Mouse (Mus musculus): ENCODE results near the gene Palm2. TPM values are rescaled to one million over a fixed set of nuclear protein-coding genes. Genes with fewer than 3 reads are reported as not detected.
"Not testable (repeated sequence)": the region's sequence is repeated elsewhere in the genome, so short reads cannot be mapped to it uniquely, and the experiment has no call there.

The Palm2 gene
- total RNA-seq (2021): 10 to 100 TPM; 10.3 to 43.5 TPM
- long read RNA-seq, experiment 1: 0 reads
- long read RNA-seq, experiment 2, partial matches to known transcripts: 2 of 3 reads
- long read RNA-seq, experiment 2, other reads (novel, unspliced or antisense): 1 of 3 reads

DNA sequence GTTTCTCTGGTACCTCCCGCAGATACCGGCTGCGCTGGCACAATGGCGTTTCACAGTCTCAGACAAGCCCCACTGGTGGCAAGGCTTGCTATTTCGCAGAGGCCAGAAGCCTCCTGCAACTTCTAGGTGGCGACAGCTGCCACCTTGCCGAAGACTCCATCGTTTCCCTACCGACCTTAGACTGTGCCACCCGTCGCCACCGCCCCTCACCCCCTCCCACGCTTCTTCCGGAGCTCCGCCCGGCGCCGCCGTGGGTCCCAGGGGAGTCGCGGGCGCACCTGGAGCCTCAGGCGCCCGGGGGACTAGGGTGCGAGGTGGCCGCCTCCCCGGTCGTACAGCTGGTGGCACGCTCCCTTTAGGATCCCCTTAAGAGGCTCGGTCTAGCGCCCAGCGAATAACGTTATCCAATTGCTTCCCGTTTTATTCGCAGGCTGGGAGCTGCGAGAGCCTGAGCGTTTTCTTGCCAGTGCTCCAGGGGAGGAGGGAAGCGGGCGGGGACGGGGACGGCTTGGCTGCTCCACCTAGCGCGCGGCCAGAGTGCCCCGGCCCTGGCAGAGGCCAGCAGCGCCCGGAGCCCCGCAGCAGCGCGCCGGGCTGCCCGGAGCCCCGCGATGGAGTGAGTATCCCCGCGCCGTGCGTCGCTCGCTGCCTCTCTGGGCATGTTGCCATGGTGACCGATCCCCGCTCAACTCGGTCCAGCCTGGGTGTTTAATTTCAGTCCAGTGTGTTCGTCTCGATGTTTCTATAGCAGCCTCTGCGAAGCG, at the start of gene Palm2:
Gene Palm2, plus strand, starts transcription at position 307 of the 764 bp plus-strand sequence.
- DNase-seq (ENCODE audit: low spot score in 2 of 2): peak; percentile 34 to 39

DNA sequence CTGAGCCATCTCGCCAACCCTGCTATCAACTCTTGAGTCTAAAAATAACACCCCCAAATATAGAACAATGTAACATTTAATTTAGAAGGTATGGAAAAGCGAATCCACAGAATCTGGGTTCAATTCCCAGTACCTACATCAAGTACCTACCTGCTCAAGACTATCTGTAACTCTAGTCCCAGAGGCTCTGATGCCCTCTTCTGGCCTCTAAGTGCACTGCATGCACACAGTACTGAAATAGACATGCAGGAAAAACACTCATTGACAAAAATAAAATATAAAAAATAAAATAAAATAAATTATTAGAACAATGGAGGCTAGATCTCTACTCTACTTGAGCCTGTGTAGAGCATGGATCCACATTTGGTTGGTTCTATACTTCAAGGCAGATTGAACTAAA, 49.7 kb upstream of the Palm2 start:
- no peak for DNase-seq (ENCODE audit: low spot score in 2 of 2)

DNA sequence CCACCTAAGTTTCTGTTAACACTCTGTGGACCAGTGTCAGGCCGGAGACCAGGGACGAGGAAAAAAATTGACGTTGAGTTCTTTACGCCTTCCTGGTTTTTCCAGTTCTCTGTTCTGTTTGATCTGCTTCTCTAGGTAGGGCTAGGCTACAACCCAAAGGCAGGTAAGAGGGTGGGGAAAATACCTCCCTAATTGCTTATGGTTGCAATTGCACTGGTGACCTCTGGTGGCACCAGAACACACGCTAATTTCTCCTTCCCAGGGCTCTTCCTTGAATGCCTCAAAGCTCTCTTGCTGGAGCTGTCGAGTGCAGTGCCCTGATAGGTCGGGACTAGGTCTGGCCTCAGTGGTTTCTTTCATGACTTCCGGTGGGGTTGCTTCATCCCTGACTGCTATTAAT, 42.9 kb upstream of the Palm2 start:
- DNase-seq (ENCODE audit: low spot score in 2 of 2): no peak

DNA sequence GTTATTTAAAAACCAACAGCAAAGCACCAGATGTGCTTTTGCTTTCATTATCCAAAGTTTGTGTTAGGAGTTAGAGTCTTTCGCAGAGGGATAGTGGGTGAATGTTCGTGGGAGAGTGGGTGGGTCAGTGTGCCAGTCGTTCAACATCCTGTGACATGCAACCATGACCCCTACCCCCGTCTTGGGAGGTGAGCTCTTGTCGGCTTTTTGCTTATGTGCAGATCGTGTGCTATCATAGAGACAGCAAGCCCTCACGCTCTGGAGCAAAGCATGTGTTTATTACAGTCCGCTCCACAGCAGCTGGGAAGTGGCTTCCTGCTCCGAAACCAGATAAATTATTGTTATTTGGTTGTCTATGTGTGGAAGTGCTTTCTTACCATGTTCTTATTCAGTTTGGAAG, 37.6 kb upstream of the Palm2 start:
- no peak for DNase-seq (ENCODE audit: low spot score in 2 of 2)

DNA sequence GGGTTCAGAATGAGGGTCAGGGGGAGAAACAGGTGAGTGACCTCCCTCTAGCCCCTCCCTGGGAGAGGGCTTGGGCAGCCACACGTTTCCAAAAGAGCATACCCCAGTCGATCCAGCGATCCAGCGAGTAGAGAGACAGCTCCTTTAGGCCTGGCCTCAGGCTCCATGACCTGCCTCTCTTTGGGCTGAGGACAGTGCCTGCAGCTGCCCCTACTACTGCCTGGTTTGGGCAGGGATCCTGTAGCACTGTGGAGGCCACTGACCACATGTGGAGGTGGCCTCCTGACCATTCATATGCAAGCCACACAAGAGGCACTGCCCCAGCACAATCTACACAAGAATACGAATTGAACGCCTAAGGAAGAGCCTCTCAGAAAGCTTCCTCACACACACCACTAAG, 21.7 kb upstream of the Palm2 start:
- DNase-seq (ENCODE audit: low spot score in 2 of 2): not testable (repeated sequence)

DNA sequence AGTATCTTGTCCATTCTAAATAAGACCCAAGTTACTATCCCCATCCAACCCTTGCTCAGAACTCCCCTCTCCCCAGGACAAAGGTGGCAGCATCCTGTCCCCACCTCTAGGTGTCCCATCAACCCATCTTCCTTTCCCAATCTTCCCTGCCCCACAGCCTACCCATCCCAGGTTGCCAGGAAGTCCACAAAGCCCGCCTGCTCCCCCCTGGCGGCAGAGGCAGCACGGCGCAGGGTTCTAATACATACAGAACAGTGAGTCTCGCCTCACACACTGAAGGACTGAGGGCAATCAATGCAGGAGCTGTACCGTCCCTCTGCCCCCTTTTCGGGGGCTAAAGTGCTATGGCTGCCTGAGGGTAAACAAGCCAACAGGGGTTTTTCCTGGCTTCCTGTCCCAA, 21.0 kb upstream of the Palm2 start:
- no peak for DNase-seq (ENCODE audit: low spot score in 2 of 2)

DNA sequence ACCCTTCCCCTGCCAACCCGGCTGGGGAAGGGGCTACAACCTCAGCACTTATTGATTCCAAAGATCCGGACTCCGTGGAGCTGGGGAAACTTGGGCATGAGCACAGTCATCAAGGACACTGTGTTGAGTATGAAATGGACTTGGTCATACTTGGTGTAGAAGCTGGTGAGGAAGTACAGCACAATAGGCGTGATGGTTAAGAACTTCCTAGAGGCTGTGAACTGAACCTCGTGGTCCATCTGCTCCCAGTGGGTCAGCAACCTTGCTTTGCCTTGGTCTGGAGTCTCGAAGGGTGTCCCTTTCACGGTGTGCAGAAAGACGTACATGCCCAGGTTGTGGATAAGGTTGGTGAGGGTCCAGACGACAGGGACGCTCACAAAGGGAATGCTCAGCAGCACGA, 20.4 kb upstream of the Palm2 start:
- DNase-seq (ENCODE audit: low spot score in 2 of 2): not testable (repeated sequence)

DNA sequence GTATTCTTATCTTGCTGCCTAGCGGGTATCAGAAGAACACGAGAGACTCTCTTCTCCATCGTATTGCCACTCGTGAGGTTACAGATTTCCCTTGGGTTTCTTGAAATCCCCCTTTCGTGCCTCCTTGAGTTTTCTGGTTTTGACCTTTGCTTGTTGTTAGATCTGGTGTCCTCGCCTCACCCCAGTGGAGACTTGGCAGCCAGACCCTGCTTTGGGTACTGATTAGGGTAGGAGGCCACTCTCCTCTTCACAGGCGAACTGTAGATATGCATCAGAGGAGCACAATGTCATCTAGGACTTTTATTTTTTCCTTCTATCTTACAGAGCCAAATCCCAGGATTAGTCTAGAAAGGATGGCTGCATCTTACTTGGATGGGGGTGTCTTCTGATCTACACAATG, 10.0 kb upstream of the Palm2 start:
- no peak for DNase-seq (ENCODE audit: low spot score in 2 of 2)

DNA sequence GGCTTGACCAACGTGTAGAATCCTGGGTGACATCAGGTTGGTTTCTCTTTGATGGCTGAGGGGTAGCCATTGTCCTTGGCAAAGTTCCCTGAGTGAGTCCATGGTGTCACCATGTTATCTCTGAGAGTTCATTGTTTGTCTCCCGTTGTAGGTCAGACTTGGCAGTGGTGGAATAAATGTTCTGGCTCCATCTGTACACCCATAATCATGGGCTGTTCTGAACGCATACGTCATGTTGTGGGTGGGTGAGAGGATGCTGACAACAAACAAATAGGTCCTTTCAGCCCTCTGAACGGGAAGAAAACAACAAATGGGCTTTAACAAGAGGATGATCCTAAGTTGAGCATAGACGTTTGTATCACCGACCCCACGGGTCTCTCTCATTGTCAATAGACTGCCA, 5.7 kb upstream of the Palm2 start:
- no peak for DNase-seq (ENCODE audit: low spot score in 2 of 2)

DNA sequence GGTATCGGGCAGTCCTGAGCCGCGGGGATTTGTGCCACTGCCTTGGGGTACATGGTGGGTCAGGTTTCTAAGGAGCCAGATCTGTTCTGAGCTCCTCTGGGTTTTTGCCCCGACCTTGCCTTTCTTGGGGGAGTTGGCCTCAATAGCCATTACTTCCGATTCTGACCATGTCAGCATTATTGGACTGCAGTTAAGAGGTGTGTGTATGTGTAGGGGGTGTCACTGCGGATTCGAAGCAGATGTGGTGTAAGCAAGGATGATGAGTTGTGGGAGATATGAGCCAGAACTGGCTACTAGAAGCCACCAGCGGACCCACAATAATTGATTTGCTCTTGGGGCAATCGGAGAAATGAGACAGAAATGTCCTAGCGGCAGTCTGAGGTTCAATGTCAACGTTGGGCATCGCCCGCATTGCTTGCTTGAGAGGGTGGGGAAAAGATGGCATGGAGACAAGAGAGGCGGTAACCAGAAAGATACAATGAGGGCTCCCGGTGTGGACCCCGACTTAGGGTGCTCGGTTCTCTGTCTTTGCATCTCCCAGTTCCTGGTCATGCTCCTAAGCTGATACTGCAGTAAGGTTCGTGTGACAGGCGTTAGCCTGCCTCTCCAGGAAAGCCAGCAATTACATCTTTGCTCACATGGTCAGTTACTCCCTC, 786 bp downstream of the Palm2 start:
- no peak for DNase-seq (ENCODE audit: low spot score in 2 of 2)

DNA sequence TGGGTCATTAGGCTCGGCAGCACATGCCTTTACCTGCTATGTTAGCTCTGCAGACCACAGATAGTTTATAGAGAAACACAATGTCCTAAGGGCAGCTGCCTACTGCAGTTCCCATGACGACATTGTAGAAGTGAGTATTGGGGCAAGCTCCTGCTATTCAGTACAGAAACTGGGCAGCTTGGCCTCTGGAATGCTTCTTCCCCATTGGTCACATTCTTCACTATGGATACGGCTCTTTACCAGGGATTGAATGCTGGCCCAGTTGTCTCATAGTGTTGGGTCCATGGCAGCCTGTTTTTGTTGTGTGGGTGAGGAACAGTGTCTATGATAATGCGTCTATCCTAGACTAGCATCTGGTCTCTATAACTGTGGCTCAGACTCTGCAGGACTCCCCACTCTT, 2.2 kb downstream of the Palm2 start:
- no peak for DNase-seq (ENCODE audit: low spot score in 2 of 2)

DNA sequence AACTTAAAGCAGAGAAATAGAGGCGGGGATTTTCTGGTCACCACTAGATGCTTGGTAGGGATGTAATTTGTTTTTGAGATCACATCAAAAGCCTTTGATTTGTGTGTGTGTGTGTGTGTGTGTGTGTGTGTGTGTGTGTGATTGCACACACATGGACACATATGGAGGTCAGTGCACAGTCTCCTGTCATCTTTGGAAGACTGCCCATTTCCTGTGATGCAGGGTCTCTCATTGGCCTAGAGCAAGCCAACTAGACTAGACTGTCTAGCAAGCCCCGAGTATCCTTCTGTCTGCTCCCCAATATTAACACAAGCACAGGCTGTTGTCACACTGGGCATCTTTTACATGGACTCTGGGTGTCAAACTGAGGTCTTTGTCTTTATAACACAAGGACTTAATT, 12.0 kb downstream of the Palm2 start:
- no peak for DNase-seq (ENCODE audit: low spot score in 2 of 2)

DNA sequence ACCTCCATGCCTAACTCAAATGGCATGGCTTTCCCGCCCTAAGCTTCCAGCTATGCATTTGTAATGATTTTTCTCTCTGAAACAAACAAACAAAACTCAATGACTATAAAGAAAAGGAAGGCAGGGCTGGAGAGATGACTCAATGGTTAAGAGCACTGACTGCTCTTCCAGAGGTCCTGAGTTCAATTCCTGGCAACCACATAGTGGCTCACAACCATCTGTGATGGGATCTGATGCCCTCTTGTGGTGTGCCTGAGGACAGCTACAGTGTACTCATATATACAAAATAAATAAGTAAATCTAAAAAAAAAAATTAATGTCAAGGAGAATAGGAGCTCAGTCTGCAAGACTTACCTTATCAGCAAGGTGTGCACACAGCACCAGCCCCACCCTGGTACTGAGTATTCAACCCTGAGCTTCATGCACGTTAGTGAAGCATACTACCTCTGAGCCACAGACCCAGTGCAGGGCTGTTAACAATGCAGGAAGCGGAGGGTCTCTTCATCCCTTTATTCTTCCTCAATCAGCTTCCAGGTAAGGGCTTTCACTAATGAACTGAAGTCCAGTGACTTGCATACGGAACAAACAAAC, 12.9 kb downstream of the Palm2 start:
- DNase-seq (ENCODE audit: low spot score in 2 of 2): no peak

DNA sequence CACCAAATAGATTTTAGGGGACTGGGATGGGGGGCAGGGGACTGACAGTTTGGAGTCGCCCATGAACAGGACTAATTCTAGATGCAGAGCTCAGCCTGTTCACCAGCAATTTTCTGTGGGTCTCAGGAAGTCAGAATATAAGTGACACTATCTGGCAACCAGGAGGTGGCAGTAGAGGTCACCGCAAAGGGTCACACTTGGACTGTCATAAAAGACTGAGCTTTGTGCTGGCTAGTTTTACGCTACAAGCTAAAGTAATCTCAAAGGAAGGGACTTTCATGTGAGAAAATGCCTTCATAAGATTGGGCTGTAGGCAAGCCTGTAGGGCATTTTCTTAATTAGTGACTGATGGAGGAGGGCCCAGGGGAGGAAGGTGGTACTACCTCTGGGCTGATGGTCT, 17.8 kb downstream of the Palm2 start:
- DNase-seq (ENCODE audit: low spot score in 2 of 2): peak; percentile 35 to 42

DNA sequence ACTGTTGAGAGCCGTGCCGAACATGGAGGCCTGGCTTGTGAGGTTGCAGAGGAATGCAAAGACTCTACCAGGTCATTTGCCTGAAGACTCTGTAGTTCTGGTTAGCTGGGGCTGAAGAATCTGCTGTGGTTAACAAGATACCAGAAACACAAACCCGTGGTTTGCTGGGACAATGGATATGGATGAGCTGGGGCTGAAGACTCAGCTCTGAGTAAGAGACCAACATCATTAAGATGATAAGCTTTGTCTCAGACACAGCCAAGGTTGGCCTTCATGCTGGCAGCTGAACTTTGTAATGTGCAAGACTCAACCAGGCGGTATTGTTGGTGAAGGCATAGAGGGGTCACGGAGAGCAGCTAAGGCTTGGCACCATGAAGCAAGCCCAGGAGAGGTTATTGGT, 18.6 kb downstream of the Palm2 start:
- DNase-seq (ENCODE audit: low spot score in 2 of 2): no peak

DNA sequence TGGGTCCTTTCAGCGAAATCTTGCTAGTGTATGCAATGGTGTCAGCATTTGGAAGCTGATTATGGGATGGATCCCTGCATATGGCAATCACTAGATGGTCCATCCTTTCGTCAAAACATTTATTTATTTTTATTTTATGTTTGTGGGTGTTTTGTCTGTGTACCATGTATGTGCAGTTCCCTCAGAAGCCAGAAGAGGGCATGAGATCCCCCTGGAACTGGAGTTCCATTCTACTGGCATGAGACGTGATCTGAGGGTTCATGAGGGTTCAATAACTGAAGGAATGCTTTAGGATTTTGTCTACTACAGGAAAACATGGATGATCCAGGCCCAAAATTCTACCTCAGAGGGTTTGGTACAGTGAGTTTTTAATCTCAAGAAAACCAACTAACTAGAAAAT, 28.3 kb downstream of the Palm2 start:
- DNase-seq (ENCODE audit: low spot score in 2 of 2): peak; percentile 23 to 38

DNA sequence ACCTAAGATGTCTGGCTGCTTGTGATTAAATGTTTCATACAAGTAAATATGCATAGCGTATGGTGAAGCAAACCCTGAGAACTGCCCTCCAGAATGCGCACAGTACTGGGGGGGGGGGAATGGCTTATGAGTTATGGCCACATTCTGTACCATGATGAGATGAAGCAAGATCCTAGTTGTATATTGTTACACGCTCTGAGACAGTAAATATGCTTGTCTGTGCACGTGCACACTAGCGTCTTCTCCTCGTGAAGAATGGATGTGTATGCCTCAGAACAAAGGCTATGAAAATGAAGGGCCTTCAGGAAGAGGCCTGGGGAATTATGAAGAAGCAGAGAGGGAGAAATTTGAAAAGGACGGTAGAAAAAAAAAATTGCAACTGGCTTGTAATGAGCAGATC, 48.4 kb downstream of the Palm2 start:
- DNase-seq (ENCODE audit: low spot score in 2 of 2): no peak

DNA sequence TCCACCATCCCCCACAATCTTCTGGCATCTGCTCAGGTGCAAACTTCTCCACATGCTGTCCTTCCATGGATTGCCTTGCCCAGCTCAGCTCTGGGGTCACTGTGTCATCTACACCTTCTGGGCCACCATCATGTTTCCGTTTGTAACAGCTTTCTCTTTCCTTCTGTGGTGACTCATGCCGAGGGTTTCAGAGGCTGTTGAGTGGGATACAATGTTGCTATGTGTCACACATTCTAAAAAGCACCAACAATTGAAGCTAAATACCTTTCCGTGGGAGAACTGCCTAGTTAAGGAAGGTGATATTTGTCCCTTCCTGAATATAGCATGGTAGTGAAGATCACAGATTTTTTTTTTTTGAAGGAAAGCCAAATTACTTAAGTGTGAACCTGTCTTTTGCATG, 52.3 kb downstream of the Palm2 start:
- no peak for DNase-seq (ENCODE audit: low spot score in 2 of 2)

DNA sequence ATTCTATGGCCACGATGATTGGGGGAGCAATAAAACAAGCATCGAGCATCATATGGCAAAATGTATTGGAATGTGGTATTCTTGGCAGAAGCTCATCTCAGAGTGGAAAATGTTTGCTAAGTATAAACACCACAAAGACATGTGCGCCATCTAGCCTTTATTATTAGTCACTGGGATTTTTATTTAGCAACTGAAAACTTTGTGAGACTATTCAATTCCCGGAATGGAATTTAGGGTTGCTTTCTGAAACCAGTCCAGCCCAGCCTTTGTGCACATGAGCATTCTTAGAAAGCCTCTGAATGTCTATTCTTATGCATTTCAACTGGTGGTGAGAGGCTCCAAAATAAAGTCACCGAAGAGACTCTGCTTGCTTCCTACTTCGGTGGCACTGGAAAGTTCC, 55.8 kb downstream of the Palm2 start:
- DNase-seq (ENCODE audit: low spot score in 2 of 2): no peak

DNA sequence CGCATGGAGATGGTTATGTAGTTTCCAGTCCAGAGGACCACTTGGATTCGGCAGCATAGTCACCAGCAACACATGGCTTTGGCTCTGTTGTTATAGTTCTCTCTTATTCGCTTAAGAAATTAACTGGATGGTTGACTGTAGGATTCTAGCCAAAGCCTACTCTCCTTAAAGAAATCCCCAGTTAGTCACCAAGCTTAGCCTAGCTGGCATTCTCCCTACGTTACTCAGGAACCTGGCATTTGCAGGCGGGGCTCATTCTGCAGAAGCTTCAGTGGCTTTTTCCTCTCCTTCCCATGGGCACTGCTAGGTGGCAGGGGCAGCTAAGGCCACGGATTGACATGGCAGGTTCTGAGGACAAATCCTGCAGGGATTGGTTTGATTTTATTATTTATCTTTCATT, 70.7 kb downstream of the Palm2 start:
- no peak for DNase-seq (ENCODE audit: low spot score in 2 of 2)

DNA sequence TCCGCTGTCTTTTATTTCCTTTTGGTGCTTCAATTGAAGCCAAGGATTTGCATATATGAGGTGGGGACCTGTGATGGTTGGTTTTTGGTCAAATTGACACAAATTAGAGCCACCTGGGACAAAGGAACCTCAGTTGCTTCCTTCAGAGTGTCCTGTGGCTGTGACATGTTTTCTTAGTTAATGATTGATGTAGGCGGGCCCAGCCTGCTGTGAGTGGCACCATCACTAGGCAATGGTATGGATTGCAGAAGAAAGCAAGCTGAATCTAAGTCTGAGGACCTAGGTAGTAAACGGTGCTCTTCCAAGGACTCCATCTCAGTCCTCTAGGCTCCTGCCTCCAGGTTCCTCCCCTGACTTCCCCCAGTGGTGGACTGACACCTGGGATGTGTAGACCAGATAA, 76.5 kb downstream of the Palm2 start:
- no peak for DNase-seq (ENCODE audit: low spot score in 2 of 2)

DNA sequence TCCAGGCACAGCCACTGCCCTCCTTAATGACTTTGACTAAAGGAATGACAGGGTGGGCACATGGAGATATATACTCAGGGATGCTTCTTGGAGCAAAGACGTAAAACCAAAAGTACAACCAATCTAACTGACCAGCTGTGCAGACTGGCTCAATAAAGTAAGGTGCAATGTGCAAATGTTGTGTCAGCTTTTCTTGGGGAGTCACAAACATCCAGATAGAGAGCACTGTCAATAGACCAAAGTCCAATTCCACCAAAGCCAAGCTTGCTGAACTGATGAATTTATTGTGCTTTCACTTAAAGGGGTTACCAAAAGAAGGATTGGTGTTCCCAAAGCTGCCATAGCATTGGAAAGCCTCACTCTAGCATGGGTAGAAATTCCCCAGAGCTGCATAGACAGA, 77.7 kb downstream of the Palm2 start:
- DNase-seq (ENCODE audit: low spot score in 2 of 2): no peak
